Mouse (Mus musculus) frontal cortex, postnatal 10 days (tissue): Measurements from ENCODE around the gene Rbm47.

Experiments
- DNase-seq, 2 experiments: peaks; one replicate each; pipeline ENCODE4 v3.0.0; 2022; ENCODE audit warnings: low spot score in 2 of 2, mixed read lengths in 1 of 2

Gene Rbm47

GRCm38 (mm10) chr5:66068068-66068920 is 104.6 kb downstream of the Rbm47 start:
- no peak for DNase-seq

- DNase-seq = no peak
Observed at GRCm38 (mm10) chr5:66067219-66067618, 105.7 kb downstream of the Rbm47 start.

- DNase-seq = no peak
Observed at GRCm38 (mm10) chr5:66062930-66063220, 110.0 kb downstream of the Rbm47 start.

GRCm38 (mm10) chr5:66062046-66062929 is 110.6 kb downstream of the Rbm47 start:
- no peak for DNase-seq

GRCm38 (mm10) chr5:66061667-66062045 is 111.3 kb downstream of the Rbm47 start:
- DNase-seq = no peak

GRCm38 (mm10) chr5:66058844-66059243 is 114.1 kb downstream of the Rbm47 start:
- DNase-seq = no peak

- DNase-seq = no peak
Observed at GRCm38 (mm10) chr5:66056680-66057079, 116.2 kb downstream of the Rbm47 start.

GRCm38 (mm10) chr5:66054394-66054793 is 118.5 kb downstream of the Rbm47 start:
- DNase-seq = no peak

GRCm38 (mm10) chr5:66052777-66053548 is 120.0 kb downstream of the Rbm47 start:
- DNase-seq = no peak

- no peak for DNase-seq
Observed at GRCm38 (mm10) chr5:66050841-66051240, 122.1 kb downstream of the Rbm47 start.

GRCm38 (mm10) chr5:66046356-66046755 is 126.6 kb downstream of the Rbm47 start:
- DNase-seq = no peak

- DNase-seq = no peak
Observed at GRCm38 (mm10) chr5:66043897-66044296, 129.0 kb downstream of the Rbm47 start.

- DNase-seq = no peak
Observed at GRCm38 (mm10) chr5:66042651-66043340, 130.1 kb downstream of the Rbm47 start.

- DNase-seq = no peak
Observed at GRCm38 (mm10) chr5:66040744-66041279, 132.1 kb downstream of the Rbm47 start.

GRCm38 (mm10) chr5:66039813-66040212 is 133.1 kb downstream of the Rbm47 start:
- DNase-seq = no peak

- no peak for DNase-seq
Observed at GRCm38 (mm10) chr5:66037066-66037465, 135.9 kb downstream of the Rbm47 start.

GRCm38 (mm10) chr5:66036440-66037054 is 136.4 kb downstream of the Rbm47 start:
- no peak for DNase-seq

- DNase-seq = no peak
Observed at GRCm38 (mm10) chr5:66034375-66035195, 138.3 kb downstream of the Rbm47 start.

- no peak for DNase-seq
Observed at GRCm38 (mm10) chr5:66032826-66033225, 140.1 kb downstream of the Rbm47 start.

GRCm38 (mm10) chr5:66031699-66032098 is 141.2 kb downstream of the Rbm47 start:
- DNase-seq = no peak
